Mouse (Mus musculus): ENCODE results near the gene Ddx17.

Ddx17 gene

GRCm38 (mm10) chr15:79546410-79547288, at the start of gene Ddx17:
TSS of gene Ddx17 (minus strand) at chr15:79546741.
- peak; percentile 97 for DNase-seq

GRCm38 (mm10) chr15:79581581-79581980, 35.0 kb upstream of the Ddx17 start:
- DNase-seq = no peak

GRCm38 (mm10) chr15:79577671-79578426, 31.3 kb upstream of the Ddx17 start:
- DNase-seq = no peak

GRCm38 (mm10) chr15:79576947-79577346, 30.4 kb upstream of the Ddx17 start:
- no peak for DNase-seq

GRCm38 (mm10) chr15:79575543-79576222, 29.1 kb upstream of the Ddx17 start:
- DNase-seq = no peak

- no peak for DNase-seq
Measured at GRCm38 (mm10) chr15:79562417-79562816, 15.9 kb upstream of the Ddx17 start.

GRCm38 (mm10) chr15:79559649-79560048, 13.1 kb upstream of the Ddx17 start:
- no peak for DNase-seq

- no peak for DNase-seq
Measured at GRCm38 (mm10) chr15:79552566-79552965, 6.0 kb upstream of the Ddx17 start.

GRCm38 (mm10) chr15:79548226-79548625, 1.7 kb upstream of the Ddx17 start:
- no peak for DNase-seq

- no peak for DNase-seq
Measured at GRCm38 (mm10) chr15:79547289-79547820, 814 bp upstream of the Ddx17 start.

- DNase-seq = peak; percentile 70
Measured at GRCm38 (mm10) chr15:79545921-79546399, 581 bp downstream of the Ddx17 start.

GRCm38 (mm10) chr15:79545496-79545895, 1.0 kb downstream of the Ddx17 start:
- DNase-seq = no peak

- no peak for DNase-seq
Measured at GRCm38 (mm10) chr15:79543968-79544367, 2.6 kb downstream of the Ddx17 start.

- no peak for DNase-seq
Measured at GRCm38 (mm10) chr15:79533796-79534195, 12.7 kb downstream of the Ddx17 start.

GRCm38 (mm10) chr15:79529935-79530334, 16.6 kb downstream of the Ddx17 start:
- DNase-seq = no peak

- no peak for DNase-seq
Measured at GRCm38 (mm10) chr15:79527991-79528639, 18.4 kb downstream of the Ddx17 start.

GRCm38 (mm10) chr15:79527192-79527591, 19.3 kb downstream of the Ddx17 start:
- no peak for DNase-seq

- no peak for DNase-seq
Measured at GRCm38 (mm10) chr15:79525979-79526768, 20.4 kb downstream of the Ddx17 start.

GRCm38 (mm10) chr15:79525564-79525963, 21.0 kb downstream of the Ddx17 start:
- DNase-seq = no peak

- DNase-seq = no peak
Measured at GRCm38 (mm10) chr15:79519400-79520220, 26.9 kb downstream of the Ddx17 start.

- DNase-seq = no peak
Measured at GRCm38 (mm10) chr15:79518571-79518970, 28.0 kb downstream of the Ddx17 start.

Measured in kidney, adult 9 months (tissue).